Mouse (Mus musculus) thymus, adult 2 months (tissue): ENCODE results near the gene Wdr70. TPM values are rescaled to one million over a fixed set of nuclear protein-coding genes. Genes with fewer than 3 reads are reported as not detected.

Source experiments
- DNase-seq: peaks from one replicate; pipeline ENCODE4 v3.0.0; 2021
- H3K27ac ChIP-seq: fragments of 200-500 bp; 2 replicates; pipeline ENCODE4 v1.5.1; 2012; ENCODE audit warnings: low read length, control low read depth; ENCODE audit not compliant: control insufficient read depth, insufficient read depth
- H3K27me3 ChIP-seq: fragments of 200-500 bp; 2 replicates; pipeline ENCODE4 v1.6.1; 2012; ENCODE audit warnings: mild to moderate bottlenecking, low read length, moderate library complexity, mixed read lengths; ENCODE audit not compliant: control insufficient read depth, insufficient read depth
- H3K36me3 ChIP-seq: fragments of 200-500 bp; 2 replicates; pipeline ENCODE4 v1.6.1; 2012; ENCODE audit warnings: mild to moderate bottlenecking, low read length, moderate library complexity; ENCODE audit not compliant: control insufficient read depth, insufficient read depth
- H3K4me1 ChIP-seq: fragments of 200-500 bp; replicated peaks from 2 replicates; pipeline ENCODE4 v1.6.1; 2012; ENCODE audit warnings: low read length; ENCODE audit not compliant: control insufficient read depth, insufficient read depth
- H3K4me3 ChIP-seq: fragments of 200-500 bp; 2 replicates; pipeline ENCODE4 v1.5.1; 2012; ENCODE audit warnings: mild to moderate bottlenecking, low read length, control low read depth, moderate library complexity; ENCODE audit not compliant: control insufficient read depth, insufficient read depth
- CTCF ChIP-seq: fragments of 200-500 bp; IDR thresholded peaks from 2 replicates; pipeline ENCODE4 v1.5.1; 2012; ENCODE audit warnings: mild to moderate bottlenecking, control low read depth, low read length, moderate library complexity, borderline replicate concordance; ENCODE audit not compliant: control insufficient read depth, poor library complexity, insufficient read depth; ENCODE audit errors: extremely low read depth
- POLR2A ChIP-seq: fragments of 200-500 bp; IDR thresholded peaks from 2 replicates; pipeline ENCODE4 v1.6.1; 2012; ENCODE audit warnings: mild to moderate bottlenecking, low read length, control low read depth, moderate library complexity; ENCODE audit not compliant: control insufficient read depth, poor library complexity, insufficient read depth; ENCODE audit errors: extremely low read depth
- WGBS: fragments of 180-500 bp; shearing (Covaris S2); methylation state at CpG from one replicate; pipeline ENCODE4 v1.1.7; 2018; 5-methylcytosine and 5-hydroxymethylcytosine counted together
- polyA plus RNA-seq: library from polyadenylated mRNA; depleted of rRNA; stranded (reverse); fragments of >200 nt; gene quantifications from 2 replicates; pipeline ENCODE4 v1.2.3, GENCODE M21; 2012

Wdr70 gene
- polyA plus RNA-seq, 1 experiment = 15.9 TPM

- Histone ChIP-seq H3K4me3 (no peak overlapping the region), H3K27ac (no peak overlapping the region), H3K27me3 (no peaks in the 10 kb centered on the region), H3K4me1 (no peaks in the 10 kb centered on the region), H3K36me3 (no peaks in the 10 kb centered on the region)
- 85% methylated on average over 5 of the region's 5 CpGs for WGBS
- no peak for TF ChIP-seq POLR2A
- no peak for TF ChIP-seq CTCF
- DNase-seq = no peak
Observed at GRCm38 (mm10) chr15:7858841-7859240, 240.2 kb downstream of the Wdr70 start.

- Histone ChIP-seq H3K27ac (no peak overlapping the region), H3K4me3 (no peak overlapping the region), H3K4me1 (no peaks in the 10 kb centered on the region), H3K36me3 (no peaks in the 10 kb centered on the region), H3K27me3 (no peaks in the 10 kb centered on the region)
- 84% methylated on average over 13 of the region's 13 CpGs for WGBS
- DNase-seq = no peak
- no peak for TF ChIP-seq POLR2A
- TF ChIP-seq CTCF = no peak
Observed at GRCm38 (mm10) chr15:7857418-7857817, 241.6 kb downstream of the Wdr70 start.

- no peak overlapping the region for H3K27ac ChIP-seq
- 91% methylated on average over 4 of the region's 4 CpGs for WGBS
- DNase-seq = no peak
- no peaks in the 10 kb centered on the region for H3K4me1 ChIP-seq
- H3K4me3 ChIP-seq = no peak overlapping the region
- H3K36me3 ChIP-seq = no peaks in the 10 kb centered on the region
- no peak for TF ChIP-seq CTCF
- TF ChIP-seq POLR2A = no peak
- H3K27me3 ChIP-seq = no peaks in the 10 kb centered on the region
Observed at GRCm38 (mm10) chr15:7842398-7842797, 256.6 kb downstream of the Wdr70 start.

GRCm38 (mm10) chr15:7841664-7842063 is 257.3 kb downstream of the Wdr70 start:
- H3K27me3 ChIP-seq = no peaks in the 10 kb centered on the region
- no peak overlapping the region for H3K4me3 ChIP-seq
- no peaks in the 10 kb centered on the region for H3K36me3 ChIP-seq
- 97% methylated on average over 1 of the region's 1 CpGs for WGBS
- no peaks in the 10 kb centered on the region for H3K4me1 ChIP-seq
- TF ChIP-seq POLR2A = no peak
- DNase-seq = no peak
- H3K27ac ChIP-seq = no peak overlapping the region

- TF ChIP-seq CTCF (no peak), POLR2A (no peak)
- Histone ChIP-seq H3K27ac (no peak overlapping the region), H3K4me1 (no peaks in the 10 kb centered on the region), H3K27me3 (no peaks in the 10 kb centered on the region), H3K36me3 (no peaks in the 10 kb centered on the region), H3K4me3 (no peak overlapping the region)
- 86% methylated on average over 7 of the region's 7 CpGs for WGBS
- DNase-seq = no peak
Observed at GRCm38 (mm10) chr15:7838921-7839309, 260.1 kb downstream of the Wdr70 start.

DNA sequence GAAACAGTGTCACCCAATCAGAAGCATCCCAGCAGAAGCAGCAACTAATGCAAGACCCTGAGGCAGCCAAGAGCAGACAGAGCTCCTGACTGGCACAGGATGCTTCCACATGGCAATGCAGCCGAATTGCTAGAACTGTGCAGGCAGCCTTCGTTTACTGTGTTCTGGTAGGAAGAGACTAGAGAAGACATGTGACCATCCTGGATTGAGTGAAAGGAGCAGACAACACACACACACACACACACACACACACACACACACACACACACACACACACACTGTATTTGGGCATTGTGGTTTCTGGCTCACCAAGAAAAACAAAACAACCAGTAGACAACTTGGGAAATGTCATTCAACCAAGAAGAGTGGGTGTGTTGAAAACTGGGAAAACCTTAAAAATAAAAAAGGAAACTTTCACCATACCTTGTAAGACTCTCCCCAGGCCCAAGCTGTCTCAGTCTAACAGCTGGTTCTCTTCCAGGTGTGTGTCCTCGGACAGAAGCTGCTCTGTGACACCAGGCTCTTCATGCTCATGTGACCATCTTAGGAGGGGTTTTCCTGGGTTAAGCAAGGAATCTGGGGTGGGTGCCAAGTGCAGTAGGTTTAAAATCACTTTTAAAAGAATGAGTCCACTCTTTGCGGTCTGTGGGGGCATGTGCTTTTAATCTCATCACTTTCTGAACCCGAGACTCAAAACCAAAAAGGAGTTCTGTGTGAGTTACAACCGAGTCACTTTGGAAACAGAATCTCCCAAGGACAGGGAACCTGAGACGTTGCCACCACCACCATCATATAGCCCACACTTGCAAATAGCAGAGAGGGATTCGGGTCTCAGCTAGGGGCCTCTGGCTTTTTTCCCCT is 260.7 kb downstream of the Wdr70 start:
- no peak for DNase-seq
- WGBS = 79% methylated on average over 8 of the region's 8 CpGs
- no peaks in the 10 kb centered on the region for H3K36me3 ChIP-seq
- H3K27ac ChIP-seq = no peak overlapping the region
- TF ChIP-seq POLR2A (no peak), CTCF (no peak)
- H3K27me3 ChIP-seq = no peaks in the 10 kb centered on the region
- no peaks in the 10 kb centered on the region for H3K4me1 ChIP-seq
- H3K4me3 ChIP-seq = no peak overlapping the region

DNA sequence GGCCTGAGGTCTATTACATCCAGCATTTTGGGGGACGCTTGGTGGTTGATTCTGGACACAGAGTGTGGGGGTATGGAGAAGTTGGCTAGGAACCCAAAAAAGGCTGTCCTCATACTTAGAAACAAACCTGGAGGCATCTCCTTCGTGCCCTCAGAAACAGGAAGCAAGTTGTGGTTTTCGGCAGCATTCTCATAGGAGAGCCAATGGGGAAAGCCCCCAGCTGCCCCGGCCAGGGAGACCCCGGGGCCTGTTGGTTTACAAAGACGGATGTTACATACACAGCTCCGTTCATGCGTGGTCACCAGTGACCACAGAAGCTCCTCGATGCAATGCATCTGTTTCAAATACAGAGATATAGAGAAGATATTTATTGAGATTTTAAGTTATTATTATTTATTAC is 263.6 kb downstream of the Wdr70 start:
- H3K4me1 ChIP-seq = no peaks in the 10 kb centered on the region
- H3K36me3 ChIP-seq = no peaks in the 10 kb centered on the region
- no peaks in the 10 kb centered on the region for H3K27me3 ChIP-seq
- TF ChIP-seq CTCF (no peak), POLR2A (no peak)
- H3K27ac ChIP-seq = no peak overlapping the region
- no peak for DNase-seq
- 30% methylated on average over 9 of the region's 9 CpGs for WGBS
- no peak overlapping the region for H3K4me3 ChIP-seq
